Comparison of ENCODE assay signal across 33 mouse cellular contexts in genomic region chr19:37466403-37466802, GRCm38 (mm10). TPM values are rescaled to one million over a fixed set of nuclear protein-coding genes. Genes with fewer than 3 reads are reported as not detected.
DNase-seq lines count a peak whose midpoint lies in the region; ATAC-seq and TF ChIP-seq lines count a peak whose summit lies in the region.
"Had no signal": no experiment of that assay in that cellular context is flagged by ENCODE, and none has a peak within 500 bp of the region (broad histone marks: within the 10 kb centered on the region; RNA-seq: fewer than 3 reads in every experiment).

No protein-coding gene starts in this region.

- DNase-seq in liver, postnatal 0 days: no peak
- DNase-seq in liver, embryonic 11.5 days (ENCODE audit: low spot score): no peak
- peak; percentile 58 to 62 for DNase-seq in B cell, adult 2 months
- peak; percentile 80 for DNase-seq in splenic B cell, adult 2 months (ENCODE audit: low read depth, low spot score)
- no peak for DNase-seq in yolk sac, embryonic 10.5 days (ENCODE audit: low spot score)
- no peak for DNase-seq in adrenal gland, postnatal 10 days
- DNase-seq: adrenal gland, adult 2 months; cerebellum, adult 8-10 months; cerebellum, postnatal 25 days; embryo, embryonic 11 days; kidney, adult 8-10 months; kidney, postnatal 4 days; lung, adult 18-20 months; lung, postnatal 4 days; midbrain, embryonic 14.5 days; right cerebral cortex, postnatal 25 days; thymus, adult 2 months; thymus, postnatal 36 days had no signal

- peak; percentile 43; the same call in 1 of the 2 replicates for ATAC-seq in liver, postnatal 0 days
- ATAC-seq in liver, embryonic 11.5 days (replicated peaks; ENCODE audit: low FRiP score): no peak
- ATAC-seq in megakaryocyte, adult 5-6 weeks (ENCODE audit: poor library complexity, severe bottlenecking): 0 out of 2 replicates have a peak, but pooled peaks have one; percentile 24
- ATAC-seq: activated CD4-positive, CD25-positive, alpha-beta regulatory T cell, adult 4 months; CD4-positive, CD25-positive, alpha-beta regulatory T cell, adult 4 months; forebrain, embryonic 16.5 days; hindbrain, postnatal 0 days; intestine, embryonic 15.5 days; liver, embryonic 12.5 days; lung, postnatal 0 days had no signal

- no peaks in the 10 kb centered on the region for H3K27me3 ChIP-seq in liver, postnatal 0 days (ENCODE audit: insufficient read depth, low read length)
- H3K27me3 ChIP-seq in liver, embryonic 11.5 days (replicated peaks; ENCODE audit: control insufficient read depth, insufficient read depth, low read length): no peaks in the 10 kb centered on the region
- no peaks in the 10 kb centered on the region for H3K27me3 ChIP-seq in splenic B cell, adult 2 months (ENCODE audit: control insufficient read depth, insufficient read depth, low read length, poor library complexity, severe bottlenecking)
- H3K27me3 ChIP-seq: embryonic facial prominence, embryonic 13.5 days; heart, embryonic 15.5 days; intestine, embryonic 15.5 days; limb, embryonic 13.5 days; liver, embryonic 12.5 days; neural tube, embryonic 15.5 days had no signal

- WGBS in liver, postnatal 0 days (ENCODE audit: insufficient replicate concordance): 39% methylated on average over 3 of the region's 3 CpGs
- WGBS in liver, embryonic 11.5 days: 81% methylated on average over 3 of the region's 3 CpGs

- H3K4me1 ChIP-seq in liver, postnatal 0 days (ENCODE audit: insufficient read depth): peaks cover 16% of the 10 kb centered on the region
- no peaks in the 10 kb centered on the region for H3K4me1 ChIP-seq in liver, embryonic 11.5 days (replicated peaks; ENCODE audit: control insufficient read depth, insufficient read depth, low read length)
- H3K4me1 ChIP-seq: embryonic facial prominence, embryonic 13.5 days; heart, embryonic 10.5 days; heart, embryonic 15.5 days; intestine, embryonic 15.5 days; limb, embryonic 13.5 days; neural tube, embryonic 15.5 days had no signal

- no peaks in the 10 kb centered on the region for H3K9me3 ChIP-seq in liver, postnatal 0 days (ENCODE audit: low read length)
- no peaks in the 10 kb centered on the region for H3K9me3 ChIP-seq in liver, embryonic 11.5 days (ENCODE audit: control insufficient read depth, low read length)
- H3K9me3 ChIP-seq: embryonic facial prominence, embryonic 13.5 days; heart, embryonic 10.5 days; heart, embryonic 15.5 days; intestine, embryonic 15.5 days; limb, embryonic 13.5 days; liver, embryonic 12.5 days; neural tube, embryonic 15.5 days had no signal

- H3K27ac ChIP-seq in liver, postnatal 0 days (ENCODE audit: low read depth): no peak overlapping the region
- H3K27ac ChIP-seq in liver, embryonic 11.5 days (ENCODE audit: low read depth, low read length): no peak overlapping the region
- H3K27ac ChIP-seq: embryonic facial prominence, embryonic 13.5 days; heart, embryonic 10.5 days; heart, embryonic 15.5 days; hindbrain, postnatal 0 days; intestine, embryonic 15.5 days; kidney, postnatal 0 days; limb, embryonic 13.5 days; liver, embryonic 12.5 days; neural tube, embryonic 15.5 days had no signal

- TF ChIP-seq EP300 in liver, postnatal 0 days (IDR thresholded peaks at IDR 0.05; ENCODE audit: low read depth): no peak

- no peak overlapping the region for H3K4me2 ChIP-seq in liver, postnatal 0 days (ENCODE audit: low read depth, low read length)
- no peak overlapping the region for H3K4me2 ChIP-seq in liver, embryonic 11.5 days
- H3K4me2 ChIP-seq: embryonic facial prominence, embryonic 13.5 days; heart, embryonic 15.5 days; intestine, embryonic 15.5 days; limb, embryonic 13.5 days; liver, embryonic 12.5 days; neural tube, embryonic 15.5 days had no signal

- H3K36me3 ChIP-seq in liver, postnatal 0 days (replicated peaks; ENCODE audit: insufficient read depth, low read length): no peaks in the 10 kb centered on the region
- H3K36me3 ChIP-seq in liver, embryonic 11.5 days (ENCODE audit: control insufficient read depth, insufficient read depth, low read length): no peaks in the 10 kb centered on the region
- no peaks in the 10 kb centered on the region for H3K36me3 ChIP-seq in splenic B cell, adult 2 months (ENCODE audit: control insufficient read depth, insufficient read depth, low read length, poor library complexity, severe bottlenecking)
- H3K36me3 ChIP-seq: embryonic facial prominence, embryonic 13.5 days; heart, embryonic 10.5 days; heart, embryonic 15.5 days; intestine, embryonic 15.5 days; limb, embryonic 13.5 days; liver, embryonic 12.5 days; neural tube, embryonic 15.5 days had no signal

- H3K4me3 ChIP-seq in liver, postnatal 0 days (ENCODE audit: low read depth, low read length): no peak overlapping the region
- H3K4me3 ChIP-seq in liver, embryonic 11.5 days (ENCODE audit: low read depth, low read length): no peak overlapping the region
- H3K4me3 ChIP-seq: embryonic facial prominence, embryonic 13.5 days; erythroblast, embryonic 14.5 days; heart, embryonic 10.5 days; heart, embryonic 15.5 days; intestine, embryonic 15.5 days; limb, embryonic 13.5 days; liver, embryonic 12.5 days; neural tube, embryonic 15.5 days had no signal

- no peak for TF ChIP-seq CTCF in liver, postnatal 0 days (IDR thresholded peaks at IDR 0.05; ENCODE audit: low read depth)

- H3K9ac ChIP-seq in liver, postnatal 0 days (replicated peaks): no peak overlapping the region
- no peak overlapping the region for H3K9ac ChIP-seq in liver, embryonic 11.5 days (ENCODE audit: low read depth, low read length)
- H3K9ac ChIP-seq: embryonic facial prominence, embryonic 13.5 days; heart, embryonic 15.5 days; intestine, embryonic 15.5 days; limb, embryonic 13.5 days; liver, embryonic 12.5 days; neural tube, embryonic 15.5 days had no signal

RNA-seq across cellular contexts. Expression of gene Hhex, which starts 31.8 kb away (rescaled TPM):
- polyA plus RNA-seq in liver, postnatal 0 days (2015; fragmentation: Nextera tagmentation; extraction: Ambion mirVana): 54.5 and 56.4 TPM in 2 replicates
- polyA plus RNA-seq in liver, embryonic 11.5 days (2014; fragmentation: Nextera tagmentation; extraction: Ambion mirVana): 46.6 and 47.6 TPM in 2 replicates
- 113 and 118 TPM in 2 replicates for total RNA-seq in megakaryocyte, adult 5-6 weeks (2015)
- total RNA-seq in megakaryocyte, adult 5-6 weeks (2017): 26.5 and 34.9 TPM in 2 replicates
- 10 to 100 TPM; 19.8 to 26.7 TPM for total RNA-seq in adrenal gland, postnatal 10 days (2021)

Comparison
In these comparisons a context has a peak if more than half of its experiments do, and no peak if none do; other contexts are left out.
1. DNase-seq: peak in B cell, adult 2 months (2 of 2) and splenic B cell, adult 2 months (single experiment); none in liver, postnatal 0 days (single experiment), liver, embryonic 11.5 days (single experiment), yolk sac, embryonic 10.5 days (single experiment) and adrenal gland, postnatal 10 days (single experiment).